Mouse (Mus musculus) liver, adult 2 months (tissue): ENCODE measurements around the gene Nipsnap3b. TPM values are rescaled to one million over a fixed set of nuclear protein-coding genes. Genes with fewer than 3 reads are reported as not detected.

Experiments used
- DNase-seq: peaks from one replicate; pipeline ENCODE4 v3.0.0-alpha.2; 2011; ENCODE audit warnings: low read depth, low spot score; ENCODE audit errors: extremely low read depth
- H3K27ac ChIP-seq: fragments of 200-500 bp; replicated peaks from 2 replicates; pipeline ENCODE4 v1.5.1; 2012; ENCODE audit warnings: low read depth, mild to moderate bottlenecking, control low read depth, inconsistent platforms, low read length; ENCODE audit not compliant: insufficient read depth
- H3K27me3 ChIP-seq: fragments of 200-500 bp; 2 replicates; pipeline ENCODE4 v1.6.1; 2012; ENCODE audit warnings: mild to moderate bottlenecking, moderate library complexity, low read length, inconsistent platforms; ENCODE audit not compliant: control insufficient read depth, insufficient read depth
- H3K36me3 ChIP-seq: fragments of 200-500 bp; 2 replicates; pipeline ENCODE4 v1.6.1; 2012; ENCODE audit warnings: low read length, inconsistent platforms; ENCODE audit not compliant: control insufficient read depth, insufficient read depth
- H3K4me1 ChIP-seq: fragments of 200-500 bp; 2 replicates; pipeline ENCODE4 v1.6.1; 2011; ENCODE audit warnings: low read length; ENCODE audit not compliant: control insufficient read depth, insufficient read depth
- H3K4me3 ChIP-seq: fragments of 200-500 bp; 2 replicates; pipeline ENCODE4 v1.5.1; 2011; ENCODE audit warnings: low read depth, mild to moderate bottlenecking, control low read depth, low read length, moderate library complexity; ENCODE audit not compliant: insufficient read depth
- H3K79me2 ChIP-seq: fragments of 200-500 bp; 2 replicates; pipeline ENCODE4 v1.6.1; 2012; ENCODE audit warnings: inconsistent platforms, mild to moderate bottlenecking, low read length, moderate library complexity; ENCODE audit not compliant: control insufficient read depth, insufficient read depth
- H3K9ac ChIP-seq: fragments of 200-500 bp; 2 replicates; pipeline ENCODE4 v1.6.1; 2012; ENCODE audit warnings: low read depth, mild to moderate bottlenecking, control low read depth, inconsistent platforms, low read length
- CTCF ChIP-seq: fragments of 200-500 bp; IDR thresholded peaks from 2 replicates; pipeline ENCODE4 v1.5.1; 2011; ENCODE audit warnings: low read depth, low read length, control low read depth
- POLR2A ChIP-seq: fragments of 200-500 bp; IDR thresholded peaks from 2 replicates; pipeline ENCODE4 v1.6.1; 2011; ENCODE audit warnings: low read length, control low read depth; ENCODE audit not compliant: insufficient read depth; ENCODE audit errors: extremely low read depth
- WGBS: fragments of 180-500 bp; shearing (Covaris S2); methylation state at CpG from one replicate; pipeline ENCODE4 v1.1.7; 2018; 5-methylcytosine and 5-hydroxymethylcytosine counted together
- polyA plus RNA-seq: library from polyadenylated mRNA; depleted of rRNA; stranded (reverse); fragments of >200 nt; gene quantifications from 2 replicates; pipeline ENCODE4 v1.2.3, GENCODE M21; 2012; rRNA removed
- total RNA-seq: library from RNA; depleted of rRNA; stranded (reverse); fragments of >200 nt; gene quantifications from 2 replicates; pipeline ENCODE4 v1.2.3, GENCODE M21; 2014; rRNA removed

The Nipsnap3b gene
- total and polyA plus RNA-seq, 2 experiments = 89.7 to 91.3 TPM

- H3K4me3 ChIP-seq = no peak overlapping the region
- peaks cover 88% of the 10 kb centered on the region for H3K36me3 ChIP-seq
- TF ChIP-seq POLR2A (no peak), CTCF (no peak)
- H3K9ac ChIP-seq = no peak overlapping the region
- H3K27ac ChIP-seq = no peak overlapping the region
- 62% methylated on average over 9 of the region's 9 CpGs for WGBS
- no peaks in the 10 kb centered on the region for H3K79me2 ChIP-seq
- H3K27me3 ChIP-seq = no peaks in the 10 kb centered on the region
- DNase-seq = peak; percentile 74
- no peaks in the 10 kb centered on the region for H3K4me1 ChIP-seq
Measured at GRCm38 (mm10) chr4:53046238-53047022, 34.8 kb downstream of the Nipsnap3b start.

DNA sequence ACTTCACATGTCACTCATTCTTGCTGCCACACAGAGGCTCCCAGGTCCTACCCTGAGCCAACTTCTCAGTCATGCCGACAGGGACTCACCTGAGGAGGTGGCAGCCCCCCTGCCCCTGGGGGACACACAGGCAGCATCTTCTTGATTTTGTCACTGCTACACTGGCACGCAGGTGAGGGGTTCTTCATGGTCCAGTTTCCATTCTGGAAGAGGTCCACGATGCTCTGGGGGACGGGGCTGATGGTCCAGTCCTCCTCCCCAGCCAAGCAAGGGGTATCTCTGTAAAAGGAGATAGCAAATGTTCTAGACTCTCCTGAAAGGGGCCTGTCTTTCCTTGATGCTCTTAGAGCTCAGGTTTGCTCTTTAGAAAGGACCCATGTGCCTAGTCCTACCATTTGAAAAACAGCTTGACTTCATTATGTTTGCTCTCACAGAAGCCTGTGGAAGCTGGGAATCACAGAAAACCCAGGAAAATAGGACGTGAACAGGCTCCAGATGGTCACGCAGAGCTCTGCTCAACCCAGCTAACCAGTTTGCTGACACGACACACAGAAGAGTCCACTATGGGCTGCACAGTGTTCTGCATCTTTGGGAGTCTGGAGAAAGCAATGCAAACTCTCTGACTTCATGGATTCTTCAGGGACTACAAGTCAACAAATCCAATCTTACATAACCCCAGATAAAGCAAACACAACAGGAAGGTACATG is 50.8 kb downstream of the Nipsnap3b start:
- Histone ChIP-seq H3K36me3 (peaks cover 85% of the 10 kb centered on the region), H3K4me3 (no peak overlapping the region), H3K9ac (no peak overlapping the region), H3K79me2 (no peaks in the 10 kb centered on the region), H3K4me1 (no peaks in the 10 kb centered on the region), H3K27me3 (no peaks in the 10 kb centered on the region), H3K27ac (no peak overlapping the region)
- WGBS = 90% methylated on average over 7 of the region's 7 CpGs
- DNase-seq = no peak
- TF ChIP-seq CTCF (no peak), POLR2A (no peak)

Other genes starting within 250 kb of the Nipsnap3b start
- gene Olfr275, start 197.3 kb upstream of the Nipsnap3b start, total RNA-seq = not detected in 2 replicates
- not detected in 2 replicates for gene Olfr275, start 197.3 kb upstream of the Nipsnap3b start, polyA plus RNA-seq
- gene Olfr273, start 152.6 kb upstream of the Nipsnap3b start, total RNA-seq = not detected in 2 replicates
- not detected in 2 replicates for gene Olfr273, start 152.6 kb upstream of the Nipsnap3b start, polyA plus RNA-seq
- gene Olfr272, start 92.7 kb upstream of the Nipsnap3b start, total RNA-seq = not detected in 2 replicates
- not detected in 2 replicates for gene Olfr272, start 92.7 kb upstream of the Nipsnap3b start, polyA plus RNA-seq
- not detected in 2 replicates for gene Olfr270, start 47.3 kb upstream of the Nipsnap3b start, total RNA-seq
- not detected in 2 replicates for gene Olfr270, start 47.3 kb upstream of the Nipsnap3b start, polyA plus RNA-seq
- gene Nipsnap3a, start 22.6 kb upstream of the Nipsnap3b start, total RNA-seq = not detected in 2 replicates
- not detected in 2 replicates for gene Nipsnap3a, start 22.6 kb upstream of the Nipsnap3b start, polyA plus RNA-seq
- gene Abca1, start 148.0 kb downstream of the Nipsnap3b start, total RNA-seq = 65.4 and 89.1 TPM in 2 replicates
- gene Abca1, start 148.0 kb downstream of the Nipsnap3b start, polyA plus RNA-seq = 17.1 and 21.0 TPM in 2 replicates